Comparison of ENCODE assay signal across 22 mouse cellular contexts in genomic region chr8:91755062-91755461, GRCm38 (mm10). TPM values are rescaled to one million over a fixed set of nuclear protein-coding genes. Genes with fewer than 3 reads are reported as not detected.
"Had no signal": no experiment of that assay in that cellular context is flagged by ENCODE, and none has a peak within 500 bp of the region (broad histone marks: within the 10 kb centered on the region; RNA-seq: fewer than 3 reads in every experiment).

No protein-coding gene starts in this region.

- ATAC-seq: intestine, embryonic 15.5 days; liver, embryonic 12.5 days; lung, postnatal 0 days; midbrain, embryonic 15.5 days had no signal

- DNase-seq: layer of hippocampus, adult 9-11 months; liver; lung, embryonic 14.5 days; retina, postnatal 1 day; right cerebral cortex, postnatal 25 days; spleen, adult 18-20 months; thymus, adult 18-20 months; thymus, postnatal 14 days; thymus, postnatal 4 days had no signal

- H3K4me2 ChIP-seq: intestine, embryonic 15.5 days; limb, embryonic 13.5 days; liver, embryonic 12.5 days; liver, embryonic 15.5 days; lung, embryonic 14.5 days; midbrain, embryonic 12.5 days; midbrain, embryonic 15.5 days; neural tube, embryonic 13.5 days; stomach, embryonic 15.5 days had no signal

- H3K4me1 ChIP-seq: intestine, embryonic 15.5 days; liver, embryonic 12.5 days; liver, embryonic 15.5 days; midbrain, embryonic 12.5 days; midbrain, embryonic 15.5 days; stomach, embryonic 15.5 days had no signal

- H3K27ac ChIP-seq: intestine, embryonic 15.5 days; layer of hippocampus, adult 2 months; limb, embryonic 10.5 days; limb, embryonic 13.5 days; liver, embryonic 12.5 days; liver, embryonic 15.5 days; macrophage; midbrain, embryonic 12.5 days; midbrain, embryonic 15.5 days; neural tube, embryonic 13.5 days; stomach, embryonic 15.5 days had no signal

- H3K9me3 ChIP-seq: intestine, embryonic 15.5 days; limb, embryonic 10.5 days; limb, embryonic 13.5 days; liver, embryonic 12.5 days; liver, embryonic 15.5 days; midbrain, embryonic 15.5 days; neural tube, embryonic 13.5 days; stomach, embryonic 15.5 days had no signal

- H3K27me3 ChIP-seq: intestine, embryonic 15.5 days; liver, embryonic 12.5 days; liver, embryonic 15.5 days; midbrain, embryonic 12.5 days; midbrain, embryonic 15.5 days; neural tube, embryonic 13.5 days; stomach, embryonic 15.5 days had no signal

- H3K4me3 ChIP-seq: intestine, embryonic 15.5 days; layer of hippocampus, adult 2 months; limb, embryonic 10.5 days; limb, embryonic 13.5 days; liver, embryonic 12.5 days; liver, embryonic 15.5 days; midbrain, embryonic 12.5 days; midbrain, embryonic 15.5 days; myocyte; neural tube, embryonic 13.5 days; stomach, embryonic 15.5 days had no signal

- H3K9ac ChIP-seq: intestine, embryonic 15.5 days; limb, embryonic 13.5 days; liver, embryonic 12.5 days; liver, embryonic 15.5 days; lung, embryonic 14.5 days; midbrain, embryonic 12.5 days; midbrain, embryonic 15.5 days; neural tube, embryonic 13.5 days; stomach, embryonic 15.5 days had no signal

- H3K36me3 ChIP-seq: intestine, embryonic 15.5 days; limb, embryonic 10.5 days; limb, embryonic 13.5 days; liver, embryonic 12.5 days; liver, embryonic 15.5 days; midbrain, embryonic 12.5 days; midbrain, embryonic 15.5 days; neural tube, embryonic 13.5 days; stomach, embryonic 15.5 days had no signal

RNA-seq across cellular contexts. Expression of gene Irx3, which starts 46.8 kb away (rescaled TPM):
- polyA plus RNA-seq: macrophage had no signal
